Mouse (Mus musculus) activated CD4-positive, CD25-positive, alpha-beta regulatory T cell, adult 9 weeks (primary cell): ENCODE data around the gene U2af1l4. TPM values are rescaled to one million over a fixed set of nuclear protein-coding genes. Genes with fewer than 3 reads are reported as not detected.

Experiments used
- polyA plus RNA-seq: library from polyadenylated mRNA; unstranded; fragments of 100-300 nt; shearing (Covaris generic); gene quantifications from one replicate; pipeline ENCODE4 v1.2.1, GENCODE M21; 2017

The U2af1l4 gene
- 42.0 TPM for polyA plus RNA-seq

GRCm38 (mm10) chr7:30563117-30563905 lies at the start of gene U2af1l4, which contains the start of the genes Gm49396 and Psenen:
Gene U2af1l4, plus strand, starts transcription at chr7:30563301.
Gene Gm49396, plus strand, starts transcription at chr7:30563344.
Gene Psenen, minus strand, starts transcription at chr7:30563627.

DNA sequence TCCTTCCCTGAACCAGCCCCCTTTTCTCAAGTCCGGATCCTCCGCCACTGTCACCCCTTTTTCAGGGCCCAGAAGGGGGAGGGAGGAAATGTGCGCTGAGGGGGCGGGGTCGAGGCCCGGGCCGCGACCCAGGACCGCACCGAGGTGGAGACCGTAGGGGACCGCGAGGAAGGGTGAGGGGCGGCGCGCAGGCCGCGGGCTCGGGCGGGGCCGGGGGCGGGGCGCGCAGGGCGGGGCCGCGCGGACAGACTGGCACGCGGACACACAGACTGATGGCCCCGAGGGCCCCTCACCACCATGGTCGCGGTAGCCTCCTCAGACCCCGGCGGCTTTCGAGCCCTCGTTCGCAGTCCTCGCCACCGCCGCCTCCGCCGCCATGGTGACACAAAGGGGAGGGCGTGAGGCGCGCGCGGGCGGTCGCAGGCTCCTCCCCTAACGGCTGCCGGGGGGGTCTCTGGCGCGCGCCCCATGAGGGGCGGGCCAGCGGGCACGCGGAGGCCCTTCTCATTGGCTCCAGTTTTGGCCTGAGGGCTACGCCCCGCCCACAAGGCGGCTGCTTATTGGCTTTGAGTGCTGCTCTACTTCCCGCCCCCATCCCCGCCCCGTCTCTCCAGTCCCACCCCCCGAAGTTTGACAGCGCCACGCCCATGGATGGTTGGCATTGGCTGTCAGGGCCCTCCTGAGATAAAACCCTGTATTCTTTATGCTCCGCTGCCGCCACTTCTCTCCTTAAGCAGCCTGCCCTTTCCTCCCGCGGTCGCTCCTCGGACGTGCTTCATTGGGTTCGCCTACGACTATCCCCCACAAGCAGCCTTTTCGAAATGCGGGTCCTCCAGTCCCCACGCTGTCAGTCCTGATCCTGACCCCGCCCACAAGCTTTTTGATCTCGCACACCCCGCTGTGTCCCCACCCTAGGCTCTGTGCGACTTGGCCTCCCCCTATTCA lies 28.2 kb upstream of the U2af1l4 start, which contains the start of gene Arhgap33:
Gene Arhgap33, minus strand, starts transcription at position 428 of the 945 bp plus-strand sequence.

DNA sequence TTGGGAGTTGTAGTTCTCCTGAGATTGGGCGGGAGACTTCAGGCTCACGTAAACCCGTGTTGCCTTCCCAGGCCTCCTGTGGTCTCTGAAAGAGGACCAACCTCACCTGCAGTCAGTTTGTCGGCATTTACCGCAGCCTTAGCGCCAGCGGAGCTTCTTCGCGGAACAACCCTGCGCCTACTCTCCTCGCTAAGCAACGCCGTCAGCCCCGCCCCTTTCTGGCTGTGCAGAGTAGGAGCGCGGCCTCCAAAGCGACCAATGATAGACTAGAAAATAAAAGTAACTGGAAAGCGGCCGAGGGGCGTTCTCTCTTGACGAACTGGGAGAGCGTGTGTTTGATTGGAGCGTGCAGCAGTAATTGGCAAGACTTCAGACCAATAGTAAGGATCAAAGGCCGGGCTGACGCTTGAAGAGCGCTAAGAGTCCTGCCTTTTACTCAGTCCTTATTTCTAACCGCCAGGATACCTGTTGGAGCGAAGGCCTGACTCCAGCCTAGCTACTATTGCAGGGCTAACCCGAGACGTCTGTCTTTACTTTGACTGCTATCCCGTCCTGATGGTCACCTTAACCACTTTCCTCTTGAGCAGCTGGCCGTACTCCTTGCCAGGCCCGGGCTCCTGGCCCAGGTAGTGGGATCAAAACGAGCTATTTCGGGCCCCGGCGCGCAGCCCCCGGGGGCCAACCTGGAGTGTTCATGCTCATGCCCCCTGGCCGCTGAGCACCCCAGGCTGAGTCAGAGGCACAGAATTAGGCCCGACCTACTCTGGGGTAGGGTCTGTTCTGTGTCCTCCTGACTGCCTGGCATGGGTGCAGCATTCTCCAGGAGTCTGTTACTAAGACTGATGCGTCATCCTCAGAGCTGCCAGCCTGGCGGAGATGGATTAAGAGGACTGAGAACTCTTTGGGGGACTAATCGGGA lies 10.7 kb upstream of the U2af1l4 start, which contains the start of the genes Hspb6 and Proser3:
Gene Hspb6, plus strand, starts transcription at position 77 of the 919 bp plus-strand sequence.
Gene Proser3, minus strand, starts transcription at position 198 of the 919 bp plus-strand sequence.

DNA sequence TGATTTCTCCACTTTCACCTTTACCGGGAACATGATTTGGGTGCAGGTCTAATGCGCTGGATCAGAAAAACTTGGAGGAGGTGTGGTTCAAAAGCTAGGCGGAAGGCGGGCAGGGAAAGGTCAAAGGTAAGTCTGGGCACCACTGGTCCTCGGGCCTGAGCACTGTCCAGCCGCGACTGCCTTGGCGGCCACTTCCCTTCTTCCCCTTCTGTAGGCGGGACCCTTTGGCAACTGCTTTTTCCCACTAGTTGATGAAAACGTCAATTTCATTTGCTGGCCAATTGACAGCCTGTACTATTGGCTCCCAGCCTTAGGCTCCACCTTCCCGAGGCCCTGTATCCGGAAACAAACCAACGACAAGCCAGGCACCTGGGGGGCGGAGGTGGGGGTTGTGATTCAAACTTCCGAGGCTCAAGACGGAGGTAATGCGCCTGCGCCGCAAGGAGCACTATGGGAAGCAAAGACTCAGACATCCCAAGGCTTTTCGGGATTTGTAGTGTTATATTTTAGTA lies 3.6 kb upstream of the U2af1l4 start, which contains the start of gene Lin37:
Gene Lin37, minus strand, starts transcription at position 396 of the 512 bp plus-strand sequence.

DNA sequence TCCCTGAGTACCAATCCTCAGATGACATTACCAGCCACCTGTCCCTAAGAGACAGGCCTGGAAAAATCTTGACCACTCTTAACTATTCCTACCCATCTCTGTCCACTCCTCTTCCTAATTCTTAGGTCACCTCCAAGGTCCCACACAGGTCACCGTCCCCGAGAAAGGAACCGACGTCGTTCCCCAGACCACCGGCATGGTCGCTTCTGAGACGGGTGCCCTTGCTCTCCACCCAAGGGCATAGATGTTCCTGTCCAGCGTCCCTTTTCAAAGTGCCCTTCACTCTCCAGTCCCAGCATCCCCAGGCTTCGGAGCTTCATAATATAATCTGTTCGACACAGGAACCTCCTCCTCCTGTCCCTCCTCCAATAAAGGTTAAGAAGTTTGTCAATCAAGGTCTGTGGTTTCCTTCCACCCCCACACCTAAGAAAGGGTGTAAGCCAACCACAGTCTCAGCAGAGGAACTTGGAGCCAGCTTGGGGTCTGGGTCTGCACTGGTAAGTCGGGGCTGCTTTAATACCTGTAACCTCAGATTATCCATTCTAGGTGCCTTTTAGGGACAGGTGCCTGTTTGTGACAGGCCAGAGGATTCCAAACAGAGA lies 2.0 kb downstream of the U2af1l4 start, which contains the start of gene Igflr1:
Gene Igflr1, plus strand, starts transcription at position 458 of the 602 bp plus-strand sequence.

DNA sequence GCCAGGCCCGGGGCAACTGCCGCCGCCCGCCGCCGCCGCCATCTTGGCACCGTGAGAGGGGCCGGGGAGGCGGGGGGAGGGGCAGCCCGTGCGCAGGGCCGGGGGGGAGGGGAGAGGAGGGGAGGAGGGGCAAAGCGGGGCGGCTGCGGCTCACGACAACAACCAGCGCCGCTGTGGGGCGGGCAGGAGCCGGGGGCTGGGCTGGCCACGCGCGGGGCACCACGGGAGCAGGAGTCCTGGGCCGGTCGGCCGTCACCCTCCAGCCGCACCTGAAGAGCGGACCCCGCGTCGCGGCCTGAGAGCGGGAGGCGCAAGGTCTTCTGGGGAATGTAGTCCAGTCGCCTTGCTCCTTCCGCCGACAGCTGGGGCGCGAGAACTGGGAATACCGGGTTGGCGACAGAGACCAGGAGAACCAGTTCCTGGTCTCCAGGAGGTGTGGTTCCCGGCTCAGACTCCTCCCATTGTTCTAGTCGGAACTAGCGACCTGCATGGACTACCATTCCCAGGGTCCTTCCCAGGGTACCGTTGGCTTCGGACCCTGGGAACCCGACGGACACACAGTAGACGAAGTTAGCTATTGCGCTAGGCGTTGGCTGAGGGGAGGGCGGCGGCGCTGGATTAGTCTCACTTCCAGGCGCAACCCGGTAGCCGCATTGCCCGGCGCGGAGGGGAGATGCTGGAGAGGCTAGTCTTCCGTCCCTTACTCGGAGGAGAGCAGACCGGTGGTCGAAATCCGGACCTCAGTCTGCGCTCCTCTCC lies 25.8 kb downstream of the U2af1l4 start, which contains the start of gene Kmt2b:
Gene Kmt2b, minus strand, starts transcription at position 51 of the 759 bp plus-strand sequence.

DNA sequence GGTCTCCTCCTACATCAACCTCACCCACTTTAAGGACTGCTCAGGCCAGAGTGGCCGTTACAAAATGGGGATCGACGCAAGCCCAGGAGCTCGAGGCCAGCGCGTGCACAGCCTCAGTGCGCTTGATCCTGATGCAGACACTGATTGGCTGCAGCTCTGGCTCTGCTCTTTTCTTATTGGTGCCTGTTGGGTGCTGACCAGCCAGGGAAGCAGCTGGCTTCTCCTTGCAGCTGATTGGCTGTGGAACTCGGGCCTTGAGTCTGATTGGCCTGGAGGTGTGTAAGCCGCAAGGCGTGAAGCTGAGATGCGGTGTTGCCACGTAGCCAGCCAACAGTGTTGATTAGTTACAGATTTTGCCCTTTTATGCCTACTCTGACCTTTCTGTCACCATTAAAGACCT lies 35.7 kb downstream of the U2af1l4 start, which contains the start of gene Zbtb32:
Gene Zbtb32, minus strand, starts transcription at position 124 of the 400 bp plus-strand sequence.

DNA sequence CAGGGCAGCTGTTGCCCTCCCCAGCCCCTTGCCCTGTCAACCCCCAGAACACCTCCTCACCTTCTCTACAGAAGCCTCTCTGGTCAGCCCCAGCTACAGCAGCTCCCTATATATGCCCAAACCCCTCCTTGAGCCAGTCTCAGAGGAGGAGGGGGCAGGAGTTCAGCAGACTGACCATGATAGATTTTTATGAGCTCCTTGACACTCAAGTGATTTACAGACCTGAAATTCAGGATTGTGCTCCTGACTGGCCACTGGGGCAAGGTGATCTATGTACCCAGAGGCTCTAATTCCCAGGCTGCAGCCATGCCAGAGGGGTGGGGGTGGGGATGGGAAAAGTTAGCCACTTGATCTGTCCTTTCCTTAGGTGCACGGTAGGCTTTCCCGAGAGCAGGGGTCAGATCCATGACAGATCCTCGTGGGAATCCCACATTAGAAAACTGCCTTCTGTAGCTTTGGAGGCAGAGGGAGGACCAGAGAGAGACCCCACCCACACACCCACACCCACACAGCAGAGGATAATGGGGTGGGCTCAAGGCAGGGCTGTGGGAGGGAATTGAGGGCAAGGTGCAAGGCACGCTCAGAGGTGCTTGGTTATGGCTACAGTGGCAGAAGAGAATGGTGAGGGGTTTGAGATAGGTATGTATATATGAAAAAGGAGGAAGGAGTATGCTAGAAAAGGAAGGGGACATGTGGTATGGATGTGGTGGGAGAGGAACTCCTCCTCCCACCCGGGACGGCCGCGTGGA lies 49.7 kb downstream of the U2af1l4 start, which contains the start of gene Upk1a:
Gene Upk1a, minus strand, starts transcription at position 194 of the 749 bp plus-strand sequence.

Other genes starting within 250 kb of the U2af1l4 start
- 20.3 TPM for gene Syne4, start 248.5 kb upstream of the U2af1l4 start, polyA plus RNA-seq
- gene E130208F15Rik, start 241.6 kb upstream of the U2af1l4 start, polyA plus RNA-seq, result not detected
- 7.7 TPM for gene Sdhaf1, start 239.4 kb upstream of the U2af1l4 start, polyA plus RNA-seq
- not detected for gene Lrfn3, start 200.5 kb upstream of the U2af1l4 start, polyA plus RNA-seq
- 7.6 TPM for gene Tyrobp, start 149.5 kb upstream of the U2af1l4 start, polyA plus RNA-seq
- gene Hcst, start 143.4 kb upstream of the U2af1l4 start, polyA plus RNA-seq, result 400 TPM
- 106 TPM for gene Nfkbid, start 141.6 kb upstream of the U2af1l4 start, polyA plus RNA-seq
- 5.2 TPM for gene Aplp1, start 117.8 kb upstream of the U2af1l4 start, polyA plus RNA-seq
- not detected for gene Kirrel2, start 105.6 kb upstream of the U2af1l4 start, polyA plus RNA-seq
- not detected for gene Nphs1, start 105.0 kb upstream of the U2af1l4 start, polyA plus RNA-seq
- not detected for gene Prodh2, start 69.7 kb upstream of the U2af1l4 start, polyA plus RNA-seq
- gene Arhgap33, start 28.2 kb upstream of the U2af1l4 start, polyA plus RNA-seq, result 1.1 TPM
- 3.2 TPM for gene Hspb6, start 11.1 kb upstream of the U2af1l4 start, polyA plus RNA-seq
- gene Proser3, start 11.0 kb upstream of the U2af1l4 start, polyA plus RNA-seq, result 10.4 TPM
- gene Lin37, start 3.5 kb upstream of the U2af1l4 start, polyA plus RNA-seq, result 108 TPM
- 105 TPM for gene Gm49396, start within 50 bp of the U2af1l4 start, polyA plus RNA-seq
- 242 TPM for gene Psenen, start 326 bp downstream of the U2af1l4 start, polyA plus RNA-seq
- 243 TPM for gene Igflr1, start 2.1 kb downstream of the U2af1l4 start, polyA plus RNA-seq
- 12.2 TPM for gene Kmt2b, start 25.4 kb downstream of the U2af1l4 start, polyA plus RNA-seq
- gene Zbtb32, start 35.6 kb downstream of the U2af1l4 start, polyA plus RNA-seq, result 17.6 TPM
- gene Upk1a, start 49.5 kb downstream of the U2af1l4 start, polyA plus RNA-seq, result 0.45 TPM
- 808 TPM for gene Cox6b1, start 62.9 kb downstream of the U2af1l4 start, polyA plus RNA-seq
- gene Etv2, start 72.6 kb downstream of the U2af1l4 start, polyA plus RNA-seq, result not detected
- 206 TPM for gene Rbm42, start 87.0 kb downstream of the U2af1l4 start, polyA plus RNA-seq
- 31.3 TPM for gene Haus5, start 101.7 kb downstream of the U2af1l4 start, polyA plus RNA-seq
- gene Pmis2, start 108.3 kb downstream of the U2af1l4 start, polyA plus RNA-seq, result not detected
- not detected for gene 2200002J24Rik, start 135.6 kb downstream of the U2af1l4 start, polyA plus RNA-seq
- not detected for gene Atp4a, start 148.9 kb downstream of the U2af1l4 start, polyA plus RNA-seq
- 109 TPM for gene Tmem147, start 166.2 kb downstream of the U2af1l4 start, polyA plus RNA-seq
- gene Gapdhs, start 180.4 kb downstream of the U2af1l4 start, polyA plus RNA-seq, result 0.32 TPM
- gene Sbsn, start 188.2 kb downstream of the U2af1l4 start, polyA plus RNA-seq, result 1.5 TPM
- gene Dmkn, start 200.5 kb downstream of the U2af1l4 start, polyA plus RNA-seq, result not detected
- gene Krtdap, start 224.6 kb downstream of the U2af1l4 start, polyA plus RNA-seq, result not detected